Mouse (Mus musculus): ENCODE data around the gene Pigm. TPM values are rescaled to one million over a fixed set of nuclear protein-coding genes. Genes with fewer than 3 reads are reported as not detected.

Pigm gene
- total RNA-seq, 2 experiments from 2014 or later = 3.3 to 4.0 TPM

- intact Hi-C loops (cut with DNase I) = no loop called here
- no peak for DNase-seq
Observed at GRCm38 (mm10) chr1:172409431-172409830, 33.1 kb downstream of the Pigm start.

DNA sequence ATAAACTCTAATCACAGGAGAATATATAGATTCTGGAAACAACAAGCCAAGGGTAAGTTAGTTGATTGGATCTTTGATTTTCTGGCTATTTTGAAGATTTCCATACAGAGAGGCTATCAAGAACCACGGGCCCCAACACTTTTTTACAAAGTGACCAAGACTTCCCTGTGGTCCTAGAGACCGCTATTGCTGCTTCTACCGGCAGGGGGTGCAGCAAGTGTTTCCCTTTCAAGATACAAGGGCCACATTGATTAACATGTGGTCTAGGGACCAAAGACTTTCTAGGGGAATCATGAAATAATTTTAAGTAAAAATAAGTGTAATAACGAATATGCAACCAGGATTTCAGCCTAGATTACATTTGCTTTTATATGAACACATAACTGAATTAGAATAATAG is 34.5 kb downstream of the Pigm start:
- intact Hi-C loops (cut with DNase I) = loop anchor here (10.0 kb wide), 2 partner anchors 224 to 984 kb away; partner anchors contain the start of gene Dusp23
- peak; percentile 40 to 47 for DNase-seq

DNA sequence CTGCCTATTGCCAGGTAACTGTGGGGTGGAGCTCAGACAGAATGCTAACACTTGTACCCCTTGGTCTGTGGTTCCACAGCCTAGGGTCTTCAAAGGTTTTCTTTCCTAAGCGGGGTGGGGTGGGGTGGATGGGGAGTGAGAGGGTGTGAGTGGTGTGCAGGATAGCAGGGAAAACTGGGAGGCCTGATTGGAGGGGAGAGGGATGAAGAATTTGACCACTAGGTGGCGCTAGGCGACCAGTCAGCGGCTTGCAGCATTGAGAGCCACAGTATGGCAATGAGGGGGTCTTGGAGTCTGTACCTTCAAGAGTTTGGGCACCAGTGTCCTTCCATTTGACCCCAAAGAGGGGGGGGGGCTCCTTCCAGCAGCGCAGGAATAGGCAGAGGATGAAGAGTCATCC is 35.9 kb downstream of the Pigm start:
- intact Hi-C loops (cut with DNase I) = loop anchor here (1.0 to 10.0 kb wide), 3 partner anchors 78 to 983 kb away; partner anchors contain the start of gene Dusp23
- peak; percentile 41 to 55 for DNase-seq

DNA sequence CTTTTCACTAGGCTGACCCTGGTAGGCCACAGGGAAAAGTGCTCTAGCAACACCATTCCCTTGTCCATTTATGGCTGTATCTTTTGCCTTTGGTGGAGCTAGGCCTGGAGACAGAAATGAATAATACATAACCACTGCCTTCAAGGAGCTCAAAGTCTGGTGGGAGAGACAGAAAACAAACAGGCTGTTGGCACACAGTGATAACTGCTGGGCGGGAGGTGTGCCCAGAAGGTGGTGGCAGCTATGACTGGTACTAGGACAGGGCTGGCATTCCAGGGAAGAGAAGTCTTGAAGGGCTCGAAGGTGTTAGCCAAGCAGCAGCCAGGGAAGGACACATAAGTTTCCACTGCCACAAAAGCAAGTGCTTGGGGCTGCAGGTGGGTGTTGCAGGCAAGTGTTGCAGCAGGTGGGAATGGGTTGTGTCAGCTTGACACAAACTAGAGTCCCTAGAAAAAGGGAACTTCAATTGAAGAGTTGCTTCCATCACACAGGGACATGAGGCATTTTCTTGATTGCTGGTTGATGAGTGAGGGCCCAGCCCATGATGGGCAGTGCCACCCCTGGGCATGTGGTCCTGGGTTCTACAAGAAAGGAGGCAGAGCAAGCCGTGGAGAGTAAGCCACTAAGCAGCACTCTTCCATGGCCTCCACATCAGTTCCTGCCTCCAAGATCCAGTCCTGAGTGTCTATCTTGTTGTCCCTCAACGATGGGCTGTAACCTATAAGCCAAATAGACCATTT is 37.3 kb downstream of the Pigm start:
- intact Hi-C loops (cut with DNase I) = loop anchor here (10.0 kb wide), 2 partner anchors 221 to 981 kb away; partner anchors contain the start of gene Dusp23
- DNase-seq = no peak

DNA sequence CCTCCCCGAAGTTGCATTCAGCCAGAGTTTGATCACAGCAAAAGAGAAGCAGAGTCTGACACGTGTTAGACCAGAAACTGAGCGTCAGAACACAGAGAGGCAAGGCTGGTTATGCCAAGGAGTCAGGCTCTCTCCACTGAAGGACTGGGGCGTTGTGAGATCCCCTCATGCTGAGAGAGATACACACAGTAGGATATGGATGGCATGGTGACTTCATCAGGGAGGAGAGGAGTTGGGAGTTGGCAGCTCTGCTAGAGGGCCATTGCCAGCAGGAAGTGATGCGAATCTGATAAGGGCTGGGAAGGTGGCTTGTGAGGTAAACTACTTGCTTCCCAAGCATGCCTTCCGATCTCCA is 37.9 kb downstream of the Pigm start:
- no peak for DNase-seq
- intact Hi-C loops (cut with DNase I) = loop anchor here (10.0 kb wide), 2 partner anchors 221 to 981 kb away; partner anchors contain the start of gene Dusp23

GRCm38 (mm10) chr1:172415061-172415460 is 38.7 kb downstream of the Pigm start:
- intact Hi-C loops (cut with DNase I) = loop anchor here (10.0 kb wide), 2 partner anchors 220 to 980 kb away; partner anchors contain the start of gene Dusp23
- no peak for DNase-seq

GRCm38 (mm10) chr1:172418173-172418572 is 41.8 kb downstream of the Pigm start:
- DNase-seq = no peak
- intact Hi-C loops (cut with DNase I) = loop anchor here (10.0 kb wide), 2 partner anchors 217 to 977 kb away; partner anchors contain the start of gene Dusp23

- no peak for DNase-seq
- intact Hi-C loops (cut with DNase I) = loop anchor here (10.0 kb wide), 2 partner anchors 216 to 976 kb away; partner anchors contain the start of gene Dusp23
Observed at GRCm38 (mm10) chr1:172418642-172419041, 42.3 kb downstream of the Pigm start.

GRCm38 (mm10) chr1:172420181-172420580 is 43.8 kb downstream of the Pigm start:
- DNase-seq = no peak
- intact Hi-C loops (cut with DNase I) = no loop called here

DNA sequence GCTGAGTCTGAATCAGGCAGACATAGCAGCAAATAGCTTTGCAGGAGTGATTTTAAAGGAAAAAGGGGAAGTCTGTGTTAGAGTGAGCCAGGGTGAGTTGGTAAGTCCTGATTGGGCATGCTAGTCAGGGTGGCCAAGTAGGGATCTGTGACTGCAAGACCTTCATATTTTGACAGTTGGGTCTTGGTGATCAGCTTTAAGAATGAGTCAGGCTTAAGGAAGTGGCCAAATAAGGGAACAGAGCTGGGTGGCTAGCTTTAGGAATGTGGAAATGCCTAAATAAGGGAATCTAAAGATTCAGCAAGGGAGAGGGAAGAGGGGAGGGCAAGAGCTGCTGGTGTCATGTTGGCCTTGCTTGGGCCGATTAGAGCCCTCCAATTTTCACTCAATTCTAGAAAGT is 47.0 kb downstream of the Pigm start:
- no peak for DNase-seq
- intact Hi-C loops (cut with DNase I) = no loop called here

DNA sequence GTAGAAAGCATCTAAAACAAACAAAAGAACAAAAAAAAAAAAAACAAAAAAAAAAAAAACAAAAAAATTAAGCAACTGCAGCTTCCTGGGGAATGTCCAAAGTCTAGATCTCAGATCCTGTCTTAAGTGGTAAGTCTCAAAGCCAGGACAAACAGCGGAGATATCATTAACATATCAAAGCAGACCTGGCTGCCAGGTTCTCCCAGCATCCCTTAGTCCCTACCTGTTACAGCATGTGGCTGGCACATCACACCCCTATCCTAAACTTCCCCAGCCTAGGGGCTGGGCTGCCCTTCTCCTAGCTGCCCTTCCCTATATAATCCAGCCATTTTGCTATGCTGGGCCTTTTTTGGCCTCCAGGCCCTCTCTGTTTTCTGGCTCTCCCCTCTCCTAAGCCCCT is 50.1 kb downstream of the Pigm start:
- intact Hi-C loops (cut with DNase I) = no loop called here
- no peak for DNase-seq

DNA sequence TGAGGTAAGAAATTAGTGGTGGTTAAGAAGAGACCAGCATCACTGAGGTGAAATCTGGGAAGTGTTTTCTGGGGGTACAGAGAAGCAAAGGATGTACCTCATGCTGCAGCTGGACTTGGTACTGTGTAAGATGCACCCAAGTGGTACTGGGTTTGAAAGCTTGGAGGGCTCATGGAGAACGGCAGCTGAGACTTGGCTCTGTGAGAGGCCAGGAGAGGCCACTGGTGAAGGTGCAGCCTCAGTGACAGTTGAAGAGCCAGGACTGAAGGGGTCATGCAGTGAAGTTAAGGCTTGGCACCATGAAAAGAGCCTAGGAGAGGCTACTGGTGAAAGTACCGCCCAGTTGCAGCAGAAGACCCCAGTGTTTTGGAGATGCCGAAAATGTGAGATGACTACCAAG is 51.5 kb downstream of the Pigm start:
- no peak for DNase-seq
- intact Hi-C loops (cut with DNase I) = no loop called here

GRCm38 (mm10) chr1:172428614-172429013 is 52.3 kb downstream of the Pigm start:
- intact Hi-C loops (cut with DNase I) = no loop called here
- no peak for DNase-seq

DNA sequence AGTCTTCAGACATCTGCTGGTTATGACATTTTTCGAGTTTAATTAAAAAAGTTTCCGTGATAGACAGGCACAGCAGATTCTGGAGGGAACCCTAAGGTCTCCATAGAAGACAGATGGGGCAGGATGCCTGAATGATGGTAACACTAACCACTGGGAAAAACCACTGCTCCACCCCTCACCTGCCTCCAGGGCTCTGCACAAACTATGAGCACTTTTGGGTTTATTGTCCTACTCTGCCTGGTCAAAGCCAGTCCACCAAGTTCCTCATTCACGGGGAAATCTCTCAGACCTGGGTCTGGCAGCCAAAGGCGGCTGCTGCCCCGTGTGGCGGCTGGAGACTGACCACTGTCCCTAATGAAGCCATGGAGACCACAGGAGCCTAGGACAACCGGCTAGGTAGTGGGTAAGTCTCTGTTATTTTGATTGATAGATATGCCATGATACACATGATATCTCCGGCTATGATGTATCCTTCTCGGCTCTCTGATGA is 54.4 kb downstream of the Pigm start:
- intact Hi-C loops (cut with DNase I) = no loop called here
- no peak for DNase-seq

GRCm38 (mm10) chr1:172431836-172432586 is 55.7 kb downstream of the Pigm start:
- peak in 1 of 2 experiments; percentile 51 for DNase-seq
- intact Hi-C loops (cut with DNase I) = no loop called here

DNA sequence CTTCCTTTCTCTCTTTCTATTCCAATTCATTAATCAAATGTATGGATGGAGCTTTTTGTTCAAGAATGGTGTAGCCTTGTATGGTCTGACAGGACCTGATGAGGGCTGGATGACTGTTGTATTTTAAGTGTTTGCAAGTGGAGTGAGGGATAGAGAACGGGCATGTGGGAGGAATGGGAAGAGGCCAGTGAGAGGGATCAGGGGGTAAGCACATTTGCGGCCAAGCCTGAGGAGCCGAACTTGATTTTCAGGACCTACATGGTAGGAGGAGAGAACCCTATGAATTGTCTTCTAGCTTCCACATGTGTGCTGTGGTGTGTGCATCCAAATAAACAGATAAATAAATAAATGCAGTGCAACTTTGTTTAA is 56.2 kb downstream of the Pigm start:
- intact Hi-C loops (cut with DNase I) = no loop called here
- no peak for DNase-seq

- intact Hi-C loops (cut with DNase I) = no loop called here
- DNase-seq = no peak
Observed at GRCm38 (mm10) chr1:172433012-172433850, 56.9 kb downstream of the Pigm start.

Data from gastrocnemius, postnatal 36 days (tissue).